Mouse (Mus musculus): ENCODE measurements around the gene Nlrp6. TPM values are rescaled to one million over a fixed set of nuclear protein-coding genes. Genes with fewer than 3 reads are reported as not detected.
"Not testable (repeated sequence)": the region's sequence is repeated elsewhere in the genome, so short reads cannot be mapped to it uniquely, and the experiment has no call there.

Nlrp6 gene
- total RNA-seq, 2 experiments from 2014 or later, result 2.1 to 4.9 TPM

GRCm38 (mm10) chr7:140948161-140948560, 27.5 kb downstream of the Nlrp6 start:
- DNase-seq (ENCODE audit: low spot score in 2 of 2), result no peak

- DNase-seq (ENCODE audit: low spot score in 2 of 2), result no peak
These were observed 28.6 kb downstream of the Nlrp6 start for GRCm38 (mm10) chr7:140949255-140949654.

- no peak for DNase-seq (ENCODE audit: low spot score in 2 of 2)
These were observed 29.3 kb downstream of the Nlrp6 start, which contains the start of gene Ifitm5 for GRCm38 (mm10) chr7:140949824-140950530. TSS of gene Ifitm5 (minus strand) at chr7:140950291.

DNA sequence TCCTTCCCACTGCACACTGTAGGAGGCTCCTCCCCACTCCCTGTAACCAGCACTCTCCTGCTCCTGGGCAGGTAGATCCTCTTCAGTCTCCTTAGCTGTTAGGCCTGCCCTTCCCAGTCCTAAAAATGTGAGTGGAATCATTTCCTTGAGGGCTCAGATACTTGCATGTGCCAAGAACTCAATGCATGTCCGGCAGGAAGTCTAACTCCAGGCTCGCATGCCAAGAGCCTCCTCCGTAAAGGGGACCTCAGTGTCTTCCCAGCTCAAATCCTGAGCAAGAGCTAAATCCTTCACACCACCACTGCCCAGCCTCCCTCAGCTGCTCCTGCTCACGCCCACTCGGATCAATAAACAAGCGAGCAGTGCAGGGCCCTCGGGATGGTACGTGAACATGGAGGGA, 30.3 kb downstream of the Nlrp6 start:
- no peak for DNase-seq (ENCODE audit: low spot score in 2 of 2)

DNA sequence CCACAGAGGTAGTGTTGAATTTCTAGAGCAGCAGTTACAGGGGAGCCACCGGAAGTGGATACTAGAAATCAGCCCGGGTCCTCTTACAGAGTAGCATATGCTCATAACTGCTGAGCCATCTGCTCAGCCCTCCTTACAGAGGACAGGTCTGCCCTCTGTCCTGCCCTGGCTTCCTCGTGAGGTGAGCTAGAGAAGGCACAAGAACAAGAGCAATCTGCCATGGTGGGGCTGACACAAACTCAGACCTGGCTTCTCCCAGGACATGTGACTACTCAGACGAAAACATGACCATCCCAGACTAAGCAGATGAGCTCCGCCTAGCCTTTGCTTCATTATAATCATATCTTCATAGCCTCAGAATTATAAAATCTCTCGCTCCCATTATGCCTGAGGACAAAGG, 31.1 kb downstream of the Nlrp6 start:
- DNase-seq (ENCODE audit: low spot score in 2 of 2), result no peak

DNA sequence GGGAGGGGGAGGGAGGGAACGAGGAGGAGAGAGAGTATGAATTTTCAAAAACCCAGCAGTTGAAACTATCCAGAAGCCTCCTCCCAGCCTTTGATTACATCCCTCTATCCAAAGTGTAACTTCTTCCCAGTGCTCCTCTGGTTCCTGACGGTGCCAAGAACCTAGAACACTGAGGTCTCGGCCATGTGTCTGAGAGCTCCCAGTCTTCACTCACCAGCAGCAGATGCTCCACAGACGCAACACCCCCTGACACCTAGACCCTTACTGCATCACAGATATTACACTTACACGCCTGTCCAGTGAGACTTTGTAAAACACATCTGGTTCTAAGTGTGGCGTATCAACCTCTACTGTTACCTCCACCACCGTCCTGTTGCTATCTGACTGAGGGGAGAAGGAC, 31.7 kb downstream of the Nlrp6 start:
- DNase-seq (ENCODE audit: low spot score in 2 of 2), result no peak

- DNase-seq (ENCODE audit: low spot score in 2 of 2), result no peak
These were observed 32.4 kb downstream of the Nlrp6 start for GRCm38 (mm10) chr7:140953133-140953532.

DNA sequence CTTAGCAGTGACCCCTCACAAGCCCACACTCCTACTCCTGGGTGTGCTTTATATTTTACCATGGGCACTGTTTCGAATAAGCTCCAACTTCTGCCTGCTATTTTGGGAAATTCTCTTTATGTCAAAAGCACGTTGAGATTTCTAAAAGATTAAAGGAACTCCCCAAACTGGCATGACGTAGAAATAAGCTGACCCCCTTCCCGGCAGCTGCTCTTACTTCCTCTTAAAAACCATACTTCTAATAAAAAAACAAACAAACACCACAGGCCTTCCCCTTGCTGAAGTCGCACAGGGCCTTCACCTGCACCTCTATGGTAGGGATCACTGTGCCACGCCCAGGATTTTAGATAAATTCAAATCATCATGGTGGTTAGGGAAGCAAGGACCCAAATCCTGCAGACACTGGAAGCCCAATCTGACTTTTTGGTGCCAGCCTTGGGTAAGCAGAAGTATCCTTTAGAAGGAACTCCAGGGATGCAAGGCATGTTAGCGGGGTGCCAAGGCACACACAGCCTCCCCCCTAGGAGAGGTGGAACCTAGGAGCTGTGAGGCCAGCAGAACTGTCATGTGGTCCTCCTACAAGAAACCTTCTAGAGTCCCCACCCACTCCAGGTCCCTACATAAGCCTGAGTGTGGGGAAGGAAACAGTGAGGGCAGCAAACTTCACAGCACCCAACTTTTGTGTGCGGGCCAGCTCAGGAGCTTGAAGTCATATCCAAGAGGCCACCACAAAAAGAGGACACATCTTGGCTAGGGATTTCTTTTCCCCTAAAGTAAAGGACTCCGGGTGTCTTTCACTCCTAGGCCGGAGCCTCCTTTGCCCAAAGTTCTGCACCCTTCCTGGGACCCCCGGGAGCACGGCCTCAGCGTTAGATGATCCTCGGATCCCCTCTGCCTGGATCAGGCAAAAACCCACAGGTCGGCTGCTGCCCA, 33.4 kb downstream of the Nlrp6 start:
- DNase-seq (ENCODE audit: low spot score in 2 of 2), result no peak

- no peak for DNase-seq (ENCODE audit: low spot score in 2 of 2)
These were observed 34.0 kb downstream of the Nlrp6 start for GRCm38 (mm10) chr7:140954733-140955071.

- no peak for DNase-seq (ENCODE audit: low spot score in 2 of 2)
These were observed 34.6 kb downstream of the Nlrp6 start for GRCm38 (mm10) chr7:140955342-140955741.

DNA sequence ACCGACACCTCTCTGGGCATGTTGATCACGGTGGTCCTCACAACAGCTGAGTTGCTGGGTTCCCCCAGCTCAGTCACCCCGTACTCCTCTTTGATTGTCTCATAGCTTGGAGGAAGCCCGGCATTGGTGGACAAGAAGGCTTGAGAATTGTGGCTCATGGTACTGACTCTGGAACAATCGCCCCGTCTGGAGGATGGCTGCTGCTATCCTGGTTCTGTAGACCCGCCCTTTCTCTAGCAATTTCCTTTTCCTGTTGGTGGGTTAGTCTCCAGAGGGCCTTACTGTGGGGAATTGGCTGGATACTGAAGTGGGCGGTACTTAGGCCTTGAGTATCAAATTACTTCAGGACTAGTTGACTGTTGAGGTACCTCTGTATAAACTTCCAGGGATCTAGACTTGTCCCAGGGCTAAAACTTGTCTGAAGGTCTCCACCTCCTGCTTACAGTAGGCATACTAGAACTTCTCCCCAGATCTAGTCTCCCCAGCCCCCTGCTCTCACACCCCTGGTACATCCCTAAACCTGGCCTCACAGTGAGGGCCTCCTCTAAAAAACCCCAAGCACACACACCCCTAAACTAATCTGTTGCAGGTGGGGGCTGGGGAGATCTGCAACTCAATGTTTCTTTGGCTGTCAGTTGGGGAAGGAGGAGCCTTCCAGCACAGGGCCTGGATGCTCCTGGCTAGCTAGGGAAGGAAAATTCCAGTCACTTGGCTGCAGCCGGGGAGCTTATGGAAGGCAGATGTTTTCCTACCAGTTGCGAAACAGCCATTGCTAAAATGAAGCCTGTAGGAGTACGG, 35.3 kb downstream of the Nlrp6 start, which contains the start of the genes Gm45717 and Ifitm2:
Gm45717 (minus strand) TSS at position 180 of the 798 bp plus-strand sequence.
Ifitm2 (minus strand) TSS at position 230 of the 798 bp plus-strand sequence.
- peak in 1 of 2 experiments; percentile 66 for DNase-seq (ENCODE audit: low spot score in 2 of 2)

DNA sequence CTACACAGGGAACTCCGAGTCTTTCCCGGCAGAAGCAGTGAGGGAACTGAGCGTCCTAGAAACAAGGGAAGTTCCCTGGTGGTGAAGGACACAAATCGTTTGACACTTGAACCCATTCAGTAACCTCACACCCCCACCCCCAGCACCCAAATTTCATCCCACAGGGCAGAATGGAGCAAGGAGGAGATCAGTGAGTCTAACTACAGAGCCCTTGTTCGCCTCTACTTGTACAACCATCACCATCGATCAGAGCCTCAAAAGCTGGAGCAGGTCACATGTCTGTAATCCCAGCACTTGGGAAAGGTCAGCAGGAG, 35.8 kb downstream of the Nlrp6 start:
- DNase-seq (ENCODE audit: low spot score in 2 of 2), result no peak

- no peak for DNase-seq (ENCODE audit: low spot score in 2 of 2)
These were observed 38.6 kb downstream of the Nlrp6 start for GRCm38 (mm10) chr7:140959181-140959901.

GRCm38 (mm10) chr7:140960026-140960425, 39.3 kb downstream of the Nlrp6 start:
- no peak for DNase-seq (ENCODE audit: low spot score in 2 of 2)

DNA sequence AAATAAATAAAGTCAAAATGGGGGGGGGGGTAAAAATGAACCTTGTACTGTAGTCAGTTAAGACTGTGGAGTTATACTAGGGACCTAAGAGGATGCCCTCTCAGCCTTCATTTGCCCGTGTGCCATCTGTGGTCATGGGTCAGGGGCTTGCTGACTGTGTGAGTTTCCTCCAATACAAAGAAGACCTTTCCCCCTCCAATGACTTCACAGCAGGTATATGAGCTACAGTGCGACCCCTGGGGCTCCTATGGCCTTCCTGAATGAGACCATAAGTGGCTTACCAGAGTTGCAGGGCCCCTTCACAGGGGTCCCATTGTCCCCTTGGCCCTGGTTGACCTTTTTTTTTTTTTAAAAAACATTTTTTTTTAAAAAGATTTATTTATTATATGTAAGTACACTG, 40.7 kb downstream of the Nlrp6 start:
- DNase-seq (ENCODE audit: low spot score in 2 of 2), result no peak

- no peak for DNase-seq (ENCODE audit: low spot score in 2 of 2)
These were observed 42.0 kb downstream of the Nlrp6 start for GRCm38 (mm10) chr7:140962733-140963132.

DNA sequence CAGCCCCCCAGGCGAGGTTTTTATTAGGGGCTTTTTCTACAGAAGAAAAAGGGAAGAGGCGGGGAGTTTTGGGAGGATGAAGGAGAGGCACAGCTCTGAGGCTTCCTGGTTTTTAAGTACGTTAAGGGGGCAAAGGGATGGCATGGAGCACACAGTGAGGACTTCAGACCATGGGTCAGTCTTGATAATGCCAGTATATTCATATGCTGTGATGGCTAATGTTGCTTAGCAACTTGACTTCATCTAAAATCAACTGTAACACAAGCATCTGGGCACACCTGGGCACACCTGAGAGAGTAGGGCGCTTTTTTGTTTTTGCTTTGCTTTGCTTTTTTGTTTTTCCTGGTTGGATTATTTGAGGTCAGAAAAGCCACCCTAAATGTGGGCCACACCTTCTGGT, 46.2 kb downstream of the Nlrp6 start, which contains the start of gene Ifitm1:
Ifitm1 (plus strand) TSS at position 301 of the 400 bp plus-strand sequence.
- DNase-seq (ENCODE audit: low spot score in 2 of 2), result no peak

DNA sequence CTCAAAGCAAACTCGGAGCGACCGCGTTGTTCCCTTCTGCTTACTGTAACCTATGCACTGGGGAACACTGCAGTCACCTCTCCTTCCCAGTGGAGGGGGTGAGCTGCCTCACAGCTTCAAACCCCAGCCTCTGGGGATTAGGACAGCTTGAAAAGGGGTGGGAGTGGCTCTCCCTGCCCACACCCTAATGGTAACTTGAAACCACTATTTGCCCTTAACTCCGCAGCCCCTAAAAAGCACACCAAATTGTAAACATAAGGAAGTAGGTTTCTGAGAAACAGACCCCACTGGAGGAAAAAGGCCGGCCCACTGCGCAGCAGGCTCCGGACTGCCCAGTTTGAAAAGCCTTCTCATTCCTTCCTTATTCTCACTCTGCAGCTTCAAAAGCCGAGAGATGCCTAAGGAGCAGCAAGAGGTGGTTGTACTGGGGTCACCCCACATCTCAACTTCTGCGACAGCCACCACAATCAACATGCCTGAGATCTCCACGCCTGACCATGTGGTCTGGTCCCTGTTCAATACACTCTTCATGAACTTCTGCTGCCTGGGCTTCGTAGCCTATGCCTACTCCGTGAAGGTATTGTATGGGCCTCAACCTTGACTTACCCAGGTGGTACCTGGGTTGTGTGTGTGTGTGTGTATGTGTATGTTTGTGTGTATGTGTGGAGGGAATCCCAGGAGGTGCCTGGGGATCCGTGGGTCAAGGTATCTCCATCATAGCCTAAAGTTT, 47.3 kb downstream of the Nlrp6 start:
- no peak for DNase-seq (ENCODE audit: low spot score in 2 of 2)

DNA sequence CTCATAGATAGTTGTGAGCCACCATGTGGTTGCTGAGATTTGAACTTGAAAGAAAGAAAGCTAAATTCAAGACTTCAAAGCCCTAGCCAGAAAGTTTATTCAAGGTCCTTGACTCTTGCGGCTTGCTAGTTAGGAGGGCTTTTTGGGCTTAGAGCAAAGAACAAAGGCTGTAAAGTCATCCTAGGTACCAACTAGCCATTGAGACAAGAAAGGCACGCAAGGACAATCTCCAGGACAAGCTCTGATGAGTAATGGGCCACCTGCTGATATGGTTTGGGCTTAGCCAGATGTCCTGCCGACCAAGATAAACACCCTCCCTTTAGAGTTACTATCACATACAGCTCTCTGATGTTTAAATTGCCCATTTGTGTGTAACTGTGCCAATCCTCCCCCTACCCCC, 48.0 kb downstream of the Nlrp6 start:
- DNase-seq (ENCODE audit: low spot score in 2 of 2), result not testable (repeated sequence)

DNA sequence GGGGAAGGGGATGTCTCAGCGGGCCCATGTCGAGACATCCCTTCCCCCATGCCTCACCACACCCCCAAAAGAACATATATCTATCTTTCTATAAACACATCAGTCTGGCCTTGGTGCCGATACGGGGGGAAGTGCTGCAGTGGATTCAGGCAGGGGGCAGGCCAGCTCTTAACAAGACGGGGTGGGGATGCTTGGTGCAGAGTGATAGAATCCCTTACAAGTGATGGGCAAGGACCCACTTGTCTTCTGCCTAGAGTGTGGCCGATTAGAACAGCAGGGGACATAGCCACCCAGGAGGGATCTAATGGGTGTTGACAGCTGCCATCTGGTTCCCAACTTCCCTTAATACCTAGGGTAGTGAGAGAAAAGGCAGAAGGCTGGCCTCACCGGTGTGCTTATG, 50.2 kb downstream of the Nlrp6 start:
- no peak for DNase-seq (ENCODE audit: low spot score in 2 of 2)

All from adrenal gland, postnatal 4 days (tissue).